Mouse (Mus musculus): ENCODE measurements around the gene Rab1a. TPM values are rescaled to one million over a fixed set of nuclear protein-coding genes. Genes with fewer than 3 reads are reported as not detected.

Gene Rab1a
- polyA plus RNA-seq, 1 experiment from 2014 or later = 320 TPM

GRCm38 (mm10) chr11:20231128-20231878 is 30.1 kb downstream of the Rab1a start:
- 40% methylated on average over 8 of the region's 8 CpGs for WGBS
- Histone ChIP-seq H3K4me1 (ENCODE audit: control insufficient read depth, insufficient read depth, low read depth, low read length) (no peaks in the 10 kb centered on the region), H3K27ac (ENCODE audit: low read depth, low read length) (peak overlapping the region; percentile 52), H3K9me3 (ENCODE audit: control insufficient read depth, low read length) (no peaks in the 10 kb centered on the region), H3K4me2 (ENCODE audit: low read length) (no peak overlapping the region), H3K9ac (ENCODE audit: low read depth, low read length) (no peak overlapping the region), H3K27me3 (replicated peaks; ENCODE audit: control insufficient read depth, insufficient read depth, low read length) (no peaks in the 10 kb centered on the region), H3K36me3 (ENCODE audit: control insufficient read depth, insufficient read depth, low read length) (peaks cover 22% of the 10 kb centered on the region), H3K4me3 (ENCODE audit: low read length) (no peak overlapping the region)
- peak; percentile 27; the same call in 1 of the 2 replicates for ATAC-seq

- WGBS = 82% methylated on average over 4 of the region's 5 CpGs
- Histone ChIP-seq H3K4me3 (ENCODE audit: low read length) (no peak overlapping the region), H3K4me2 (ENCODE audit: low read length) (no peak overlapping the region), H3K9me3 (ENCODE audit: control insufficient read depth, low read length) (no peaks in the 10 kb centered on the region), H3K4me1 (ENCODE audit: control insufficient read depth, insufficient read depth, low read depth, low read length) (no peaks in the 10 kb centered on the region), H3K9ac (ENCODE audit: low read depth, low read length) (no peak overlapping the region), H3K36me3 (ENCODE audit: control insufficient read depth, insufficient read depth, low read length) (peaks cover 28% of the 10 kb centered on the region), H3K27me3 (replicated peaks; ENCODE audit: control insufficient read depth, insufficient read depth, low read length) (no peaks in the 10 kb centered on the region), H3K27ac (ENCODE audit: low read depth, low read length) (peak overlapping the region; percentile 19; the same call in 1 of the 2 replicates)
- 0 out of 2 replicates have a peak, but pooled peaks have one; percentile 22 for ATAC-seq
Measured at GRCm38 (mm10) chr11:20232016-20232755, 31.0 kb downstream of the Rab1a start.

- Histone ChIP-seq H3K27ac (ENCODE audit: low read depth, low read length) (no peak overlapping the region), H3K36me3 (ENCODE audit: control insufficient read depth, insufficient read depth, low read length) (peaks cover 38% of the 10 kb centered on the region), H3K27me3 (replicated peaks; ENCODE audit: control insufficient read depth, insufficient read depth, low read length) (no peaks in the 10 kb centered on the region), H3K4me3 (ENCODE audit: low read length) (no peak overlapping the region), H3K9ac (ENCODE audit: low read depth, low read length) (no peak overlapping the region), H3K4me2 (ENCODE audit: low read length) (no peak overlapping the region), H3K9me3 (ENCODE audit: control insufficient read depth, low read length) (no peaks in the 10 kb centered on the region), H3K4me1 (ENCODE audit: control insufficient read depth, insufficient read depth, low read depth, low read length) (no peaks in the 10 kb centered on the region)
- WGBS = 77% methylated on average over 3 of the region's 3 CpGs
- ATAC-seq = no peak
Measured at GRCm38 (mm10) chr11:20234233-20234632, 33.0 kb downstream of the Rab1a start.

GRCm38 (mm10) chr11:20237018-20237417 is 35.8 kb downstream of the Rab1a start:
- H3K9ac ChIP-seq (ENCODE audit: low read depth, low read length) = no peak overlapping the region
- H3K4me3 ChIP-seq (ENCODE audit: low read length) = no peak overlapping the region
- peaks cover 42% of the 10 kb centered on the region for H3K36me3 ChIP-seq (ENCODE audit: control insufficient read depth, insufficient read depth, low read length)
- 94% methylated on average over 7 of the region's 7 CpGs for WGBS
- H3K4me1 ChIP-seq (ENCODE audit: control insufficient read depth, insufficient read depth, low read depth, low read length) = no peaks in the 10 kb centered on the region
- H3K4me2 ChIP-seq (ENCODE audit: low read length) = no peak overlapping the region
- no peak overlapping the region for H3K27ac ChIP-seq (ENCODE audit: low read depth, low read length)
- ATAC-seq = no peak
- no peaks in the 10 kb centered on the region for H3K27me3 ChIP-seq (replicated peaks; ENCODE audit: control insufficient read depth, insufficient read depth, low read length)
- no peaks in the 10 kb centered on the region for H3K9me3 ChIP-seq (ENCODE audit: control insufficient read depth, low read length)

GRCm38 (mm10) chr11:20237976-20238375 is 36.7 kb downstream of the Rab1a start:
- no peaks in the 10 kb centered on the region for H3K4me1 ChIP-seq (ENCODE audit: control insufficient read depth, insufficient read depth, low read depth, low read length)
- ATAC-seq = no peak
- no peak overlapping the region for H3K27ac ChIP-seq (ENCODE audit: low read depth, low read length)
- H3K4me2 ChIP-seq (ENCODE audit: low read length) = no peak overlapping the region
- no peak overlapping the region for H3K4me3 ChIP-seq (ENCODE audit: low read length)
- H3K27me3 ChIP-seq (replicated peaks; ENCODE audit: control insufficient read depth, insufficient read depth, low read length) = no peaks in the 10 kb centered on the region
- no peaks in the 10 kb centered on the region for H3K9me3 ChIP-seq (ENCODE audit: control insufficient read depth, low read length)
- 85% methylated on average over 3 of the region's 3 CpGs for WGBS
- H3K9ac ChIP-seq (ENCODE audit: low read depth, low read length) = no peak overlapping the region
- H3K36me3 ChIP-seq (ENCODE audit: control insufficient read depth, insufficient read depth, low read length) = peaks cover 42% of the 10 kb centered on the region

- no peak overlapping the region for H3K4me2 ChIP-seq (ENCODE audit: low read length)
- no peak overlapping the region for H3K9ac ChIP-seq (ENCODE audit: low read depth, low read length)
- H3K27me3 ChIP-seq (replicated peaks; ENCODE audit: control insufficient read depth, insufficient read depth, low read length) = no peaks in the 10 kb centered on the region
- H3K4me3 ChIP-seq (ENCODE audit: low read length) = no peak overlapping the region
- peaks cover 37% of the 10 kb centered on the region for H3K36me3 ChIP-seq (ENCODE audit: control insufficient read depth, insufficient read depth, low read length)
- no peaks in the 10 kb centered on the region for H3K4me1 ChIP-seq (ENCODE audit: control insufficient read depth, insufficient read depth, low read depth, low read length)
- no peak overlapping the region for H3K27ac ChIP-seq (ENCODE audit: low read depth, low read length)
- WGBS = 95% methylated on average over 9 of the region's 9 CpGs
- no peak for ATAC-seq
- H3K9me3 ChIP-seq (ENCODE audit: control insufficient read depth, low read length) = no peaks in the 10 kb centered on the region
Measured at GRCm38 (mm10) chr11:20239279-20239861, 38.1 kb downstream of the Rab1a start.

- no peaks in the 10 kb centered on the region for H3K4me1 ChIP-seq (ENCODE audit: control insufficient read depth, insufficient read depth, low read depth, low read length)
- H3K27ac ChIP-seq (ENCODE audit: low read depth, low read length) = no peak overlapping the region
- no peak overlapping the region for H3K4me2 ChIP-seq (ENCODE audit: low read length)
- H3K4me3 ChIP-seq (ENCODE audit: low read length) = no peak overlapping the region
- ATAC-seq = no peak
- no peaks in the 10 kb centered on the region for H3K9me3 ChIP-seq (ENCODE audit: control insufficient read depth, low read length)
- WGBS = 87% methylated on average over 5 of the region's 5 CpGs
- H3K36me3 ChIP-seq (ENCODE audit: control insufficient read depth, insufficient read depth, low read length) = peaks cover 32% of the 10 kb centered on the region
- no peak overlapping the region for H3K9ac ChIP-seq (ENCODE audit: low read depth, low read length)
- no peaks in the 10 kb centered on the region for H3K27me3 ChIP-seq (replicated peaks; ENCODE audit: control insufficient read depth, insufficient read depth, low read length)
Measured at GRCm38 (mm10) chr11:20240331-20240730, 39.1 kb downstream of the Rab1a start.

GRCm38 (mm10) chr11:20241311-20241710 is 40.1 kb downstream of the Rab1a start:
- no peak overlapping the region for H3K4me2 ChIP-seq (ENCODE audit: low read length)
- 93% methylated on average over 7 of the region's 7 CpGs for WGBS
- no peak for ATAC-seq
- H3K9ac ChIP-seq (ENCODE audit: low read depth, low read length) = no peak overlapping the region
- H3K27me3 ChIP-seq (replicated peaks; ENCODE audit: control insufficient read depth, insufficient read depth, low read length) = no peaks in the 10 kb centered on the region
- H3K27ac ChIP-seq (ENCODE audit: low read depth, low read length) = no peak overlapping the region
- no peaks in the 10 kb centered on the region for H3K4me1 ChIP-seq (ENCODE audit: control insufficient read depth, insufficient read depth, low read depth, low read length)
- H3K4me3 ChIP-seq (ENCODE audit: low read length) = no peak overlapping the region
- peaks cover 29% of the 10 kb centered on the region for H3K36me3 ChIP-seq (ENCODE audit: control insufficient read depth, insufficient read depth, low read length)
- H3K9me3 ChIP-seq (ENCODE audit: control insufficient read depth, low read length) = no peaks in the 10 kb centered on the region
